Mouse (Mus musculus) layer of hippocampus, postnatal 14 days (tissue): ENCODE results near the gene Slc46a2. TPM values are rescaled to one million over a fixed set of nuclear protein-coding genes. Genes with fewer than 3 reads are reported as not detected.

Experiments used
- DNase-seq, 2 experiments: peaks; one replicate each; pipeline ENCODE4 v3.0.0; 2021 to 2022; ENCODE audit warnings: low spot score in 2 of 2, mixed read lengths in 1 of 2
- total RNA-seq, 2 experiments: library from RNA; stranded (reverse); gene quantifications; 2 replicates each; pipeline ENCODE4 v1.2.3; 2021

Gene Slc46a2
- total RNA-seq, 2 experiments from 2014 or later: not detected

DNA sequence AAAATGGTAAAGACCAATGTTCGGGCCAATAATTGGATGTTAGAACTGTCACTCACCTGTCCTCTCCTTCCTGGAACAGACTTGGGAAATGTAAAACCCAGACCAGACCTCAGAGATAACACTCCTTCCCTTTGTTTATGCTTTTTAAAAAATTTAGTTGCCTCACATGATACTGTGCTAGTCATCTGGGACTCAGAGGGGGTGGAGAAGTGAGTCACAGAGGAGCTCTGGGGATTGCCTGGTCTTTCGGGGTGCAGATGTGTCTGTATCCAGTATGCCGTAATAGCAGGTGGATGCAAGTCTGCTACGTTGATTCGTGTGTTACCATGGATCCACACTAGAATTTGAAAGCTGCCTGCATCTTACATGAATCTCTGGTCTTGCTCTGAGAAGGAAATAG, 22.1 kb downstream of the Slc46a2 start:
- no peak for DNase-seq

DNA sequence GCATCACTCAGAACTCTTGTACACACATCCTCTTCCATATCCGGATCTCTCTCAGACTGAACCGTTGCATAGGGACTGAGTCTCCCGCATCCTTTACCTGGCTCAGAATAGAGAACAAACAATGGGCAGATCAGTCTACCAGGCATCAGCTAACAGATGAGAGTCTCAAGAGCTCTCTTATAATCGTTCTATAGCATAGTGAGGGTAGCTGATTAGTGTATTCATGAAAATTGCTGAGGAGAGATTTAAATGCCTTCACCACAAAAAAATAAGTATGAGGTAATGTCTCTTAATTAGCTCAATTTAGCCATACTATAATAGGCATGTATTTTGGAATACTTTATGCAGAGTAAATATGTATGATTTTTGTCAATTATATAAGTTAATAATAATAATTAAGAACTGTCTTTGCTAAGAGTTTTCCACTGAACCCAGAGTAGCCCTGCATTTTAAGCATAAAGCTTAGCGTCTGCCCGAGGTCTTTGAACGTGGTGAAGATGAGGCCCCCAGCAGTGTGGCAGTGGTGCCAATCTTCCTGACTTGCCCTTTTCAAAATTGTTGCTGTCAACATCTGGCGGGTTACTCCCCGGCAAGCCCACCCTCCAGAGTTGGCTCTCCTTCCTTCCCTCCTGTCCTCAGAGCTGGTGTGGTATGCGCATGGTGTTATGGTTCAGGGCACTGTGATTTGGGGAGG, 23.0 kb downstream of the Slc46a2 start:
- no peak for DNase-seq

DNA sequence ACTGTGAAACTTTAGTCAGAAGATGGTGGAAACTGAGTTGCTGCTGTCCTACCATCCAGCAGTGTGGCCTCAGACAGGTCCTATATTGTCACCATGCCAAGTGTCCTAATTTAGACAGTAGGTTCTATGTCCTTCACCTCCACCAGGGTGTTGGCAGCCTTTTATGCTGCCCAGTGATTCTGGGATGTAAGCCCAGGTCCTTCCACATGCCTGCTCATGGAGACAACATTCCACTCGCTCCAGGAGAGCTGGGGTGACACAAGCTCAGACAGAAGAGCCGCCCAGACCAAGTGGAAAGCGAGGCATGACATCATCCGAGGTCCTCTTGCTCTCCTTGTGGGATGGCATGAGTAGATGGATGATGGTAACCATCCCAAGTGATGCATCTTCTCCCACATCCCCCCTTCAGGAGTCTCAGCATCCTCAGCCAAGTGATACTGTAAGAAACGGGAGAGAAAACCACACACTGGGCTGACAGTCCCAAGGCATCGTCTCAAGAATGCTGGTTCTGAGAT, 24.7 kb downstream of the Slc46a2 start:
- no peak for DNase-seq

DNA sequence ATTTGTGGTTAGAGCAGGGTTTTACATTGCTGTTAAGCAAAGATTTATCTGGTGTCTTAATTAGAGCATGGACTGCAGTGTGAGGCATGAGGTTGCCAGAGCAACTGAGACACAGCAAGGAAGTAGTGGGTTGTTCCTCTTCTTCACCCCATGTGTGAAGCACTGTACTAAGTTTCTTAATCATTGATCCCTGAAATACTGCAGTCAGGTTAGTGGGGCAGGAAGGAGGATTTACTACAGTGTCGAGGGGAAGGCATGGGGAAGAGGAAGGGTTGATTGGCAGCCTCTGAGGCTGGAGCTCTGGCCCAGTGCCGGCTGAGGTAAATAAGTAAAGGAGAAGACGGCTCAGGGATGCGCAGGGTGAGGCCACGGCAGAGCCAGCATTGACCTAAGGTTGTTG, 26.8 kb downstream of the Slc46a2 start:
- DNase-seq: no peak

GRCm38 (mm10) chr4:59887011-59887410, 27.8 kb downstream of the Slc46a2 start:
- no peak for DNase-seq

DNA sequence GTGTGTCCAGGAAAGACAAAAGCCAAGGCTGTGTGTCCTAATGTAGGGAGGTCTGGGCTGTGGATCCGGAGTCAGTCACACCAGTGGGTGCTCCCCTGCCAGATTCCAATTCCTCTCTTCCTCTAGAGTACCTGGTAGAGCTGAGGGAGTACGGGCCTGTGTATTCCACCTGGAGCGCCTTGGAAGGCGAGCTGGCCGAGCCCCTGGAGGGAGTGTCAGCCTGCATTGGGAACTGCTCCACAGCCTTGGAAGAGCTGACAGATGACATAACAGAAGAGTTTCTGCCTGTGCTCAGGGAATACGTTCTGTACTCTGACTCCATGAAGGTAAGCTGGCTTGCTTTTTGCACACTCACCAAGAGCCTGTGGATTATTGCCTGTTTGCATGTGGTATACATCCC, 28.6 kb downstream of the Slc46a2 start:
- DNase-seq: no peak

DNA sequence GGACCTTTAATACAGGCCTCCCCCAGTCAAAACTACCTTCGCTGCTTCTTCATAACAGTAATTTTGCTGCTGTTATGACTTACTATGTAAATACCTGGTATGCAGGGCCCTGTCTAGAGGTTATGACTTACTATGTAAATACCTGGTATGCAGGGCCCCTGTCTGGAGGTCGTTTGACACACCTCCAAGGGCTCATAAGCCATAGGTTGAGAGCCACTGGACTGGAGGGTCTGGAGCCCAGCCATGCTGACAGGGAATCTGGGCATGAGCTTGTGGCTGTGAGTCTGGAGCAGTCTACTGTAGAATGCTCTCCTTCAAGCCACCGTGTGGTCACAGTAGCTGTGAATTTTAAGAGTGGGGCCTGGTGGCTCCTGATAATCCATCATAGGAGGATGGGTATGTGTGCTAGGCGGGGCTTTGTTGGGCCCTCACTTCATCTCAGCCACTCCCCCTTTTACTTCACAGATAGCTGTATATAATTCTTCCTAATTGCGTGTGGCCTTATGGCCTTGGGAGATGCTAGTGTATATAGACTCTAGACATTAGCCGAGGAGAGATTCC, 30.6 kb downstream of the Slc46a2 start:
- DNase-seq: no peak

DNA sequence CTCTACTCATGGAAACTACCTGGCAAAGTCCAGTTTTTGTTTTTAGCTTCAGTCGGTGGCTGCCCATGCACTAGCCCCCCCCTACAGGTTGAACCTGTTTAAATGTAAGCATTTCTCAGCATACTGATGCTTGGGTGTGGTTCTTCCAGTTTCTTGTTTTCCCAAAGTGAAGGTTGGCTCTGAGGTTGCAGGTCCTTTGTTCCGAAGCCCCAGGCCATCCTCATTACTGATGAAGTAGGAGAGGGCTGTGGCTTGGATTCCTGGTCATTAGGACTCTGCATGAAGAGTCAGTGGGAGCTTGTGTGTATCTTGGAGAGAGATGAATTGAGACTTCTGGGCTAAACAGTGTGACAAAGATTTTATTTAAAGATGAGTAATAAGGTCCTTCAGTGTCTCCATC, 33.6 kb downstream of the Slc46a2 start:
- no peak for DNase-seq

DNA sequence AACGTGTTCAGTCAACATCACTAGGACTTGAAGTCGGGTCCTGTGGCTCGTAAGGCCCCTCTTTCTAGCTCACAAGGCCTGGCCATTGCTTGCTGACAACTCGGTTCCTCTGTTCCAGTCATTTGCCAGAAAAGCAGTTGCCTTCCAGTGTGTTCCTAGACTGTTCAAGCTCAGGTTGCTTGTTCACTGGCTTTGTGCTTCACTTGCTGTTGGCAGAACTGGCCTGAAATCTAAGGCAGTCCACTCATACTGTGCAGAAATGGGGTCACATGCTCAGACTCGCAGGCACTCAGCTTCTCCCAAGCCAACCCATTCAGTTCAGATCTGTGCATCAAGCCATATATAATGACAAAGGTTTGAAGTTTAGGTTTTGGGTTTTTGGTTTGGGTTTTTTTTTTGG, 34.1 kb downstream of the Slc46a2 start:
- no peak for DNase-seq

DNA sequence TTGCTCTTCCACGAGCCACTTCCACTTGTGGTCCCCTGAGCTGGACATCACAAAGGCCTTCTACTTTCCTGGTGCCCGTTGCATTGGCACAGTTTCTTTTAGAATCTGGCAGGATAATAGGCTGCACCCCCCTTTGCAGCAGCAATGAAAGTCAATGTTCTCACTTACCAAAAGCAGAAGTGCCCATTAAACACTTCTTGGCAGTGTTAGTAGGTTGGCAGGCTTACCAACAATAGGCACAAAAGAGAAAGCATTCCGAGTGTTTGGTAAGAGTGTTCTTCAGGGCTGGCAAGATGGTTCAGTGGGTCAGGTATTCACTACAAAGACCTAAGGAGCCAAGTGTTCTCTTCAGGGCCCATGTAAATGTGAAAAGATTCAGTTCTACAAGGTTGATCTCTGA, 35.4 kb downstream of the Slc46a2 start:
- peak in 1 of 2 experiments; percentile 59 for DNase-seq

GRCm38 (mm10) chr4:59878595-59878994, 36.3 kb downstream of the Slc46a2 start:
- no peak for DNase-seq

DNA sequence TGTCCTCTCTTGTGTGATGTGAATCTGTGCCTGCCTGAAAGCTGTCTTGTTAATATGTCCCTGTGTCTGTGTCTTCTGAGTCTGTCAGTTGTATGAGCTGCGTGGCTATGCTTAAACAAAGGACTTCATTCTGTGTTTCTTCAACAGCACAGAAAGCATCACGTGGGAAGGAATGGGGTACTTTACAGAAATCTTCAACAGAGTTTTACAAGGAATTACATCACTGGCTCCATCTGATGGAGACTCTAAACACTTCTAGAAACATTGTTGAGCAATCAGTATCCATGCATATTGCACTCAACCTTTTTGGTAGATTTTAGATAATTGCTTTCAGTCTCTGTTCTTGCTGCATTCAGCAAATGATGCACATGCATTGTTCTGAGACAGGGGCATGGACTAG, 37.8 kb downstream of the Slc46a2 start:
- peak in 1 of 2 experiments; percentile 39 for DNase-seq

DNA sequence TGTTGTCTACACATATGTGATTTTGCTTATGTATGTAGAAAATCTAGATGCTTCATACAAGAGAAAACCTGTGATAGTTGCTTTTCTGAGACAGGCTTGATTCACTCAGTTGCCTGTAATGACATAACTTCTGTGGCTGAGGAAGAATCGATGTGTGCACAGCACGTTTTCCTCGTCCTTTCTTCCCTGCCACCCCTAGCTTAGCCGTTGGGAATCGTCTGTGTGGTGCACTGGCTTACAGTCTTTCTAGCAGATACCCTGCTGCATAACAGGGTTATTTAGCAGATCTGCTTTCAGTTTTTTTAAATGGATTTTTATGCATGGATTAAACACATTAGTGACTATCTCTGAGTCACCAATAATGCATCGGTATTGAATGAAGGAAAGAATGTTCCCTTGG, 38.3 kb downstream of the Slc46a2 start:
- peak in 1 of 2 experiments; percentile 26 for DNase-seq

DNA sequence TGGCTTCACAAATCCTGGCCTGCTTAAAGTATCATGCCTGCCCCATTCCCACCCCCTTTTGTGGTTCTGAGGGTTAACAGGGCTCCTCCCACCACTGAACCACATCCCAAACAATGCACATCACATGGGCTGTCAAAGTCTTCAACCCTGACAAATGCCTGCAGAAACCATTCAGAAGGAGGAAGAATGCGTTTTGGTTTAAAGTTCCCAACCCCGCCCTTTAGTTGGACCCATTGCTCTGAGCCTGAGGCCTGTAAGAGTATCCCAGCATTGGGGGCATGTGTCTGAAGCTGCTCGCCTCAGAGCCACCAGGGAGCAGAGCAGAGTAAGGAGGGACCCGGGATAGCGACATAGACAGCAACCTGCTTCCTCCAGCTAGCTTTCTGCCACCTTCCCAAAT, 41.0 kb downstream of the Slc46a2 start:
- no peak for DNase-seq

GRCm38 (mm10) chr4:59873240-59873639, 41.6 kb downstream of the Slc46a2 start:
- no peak for DNase-seq

DNA sequence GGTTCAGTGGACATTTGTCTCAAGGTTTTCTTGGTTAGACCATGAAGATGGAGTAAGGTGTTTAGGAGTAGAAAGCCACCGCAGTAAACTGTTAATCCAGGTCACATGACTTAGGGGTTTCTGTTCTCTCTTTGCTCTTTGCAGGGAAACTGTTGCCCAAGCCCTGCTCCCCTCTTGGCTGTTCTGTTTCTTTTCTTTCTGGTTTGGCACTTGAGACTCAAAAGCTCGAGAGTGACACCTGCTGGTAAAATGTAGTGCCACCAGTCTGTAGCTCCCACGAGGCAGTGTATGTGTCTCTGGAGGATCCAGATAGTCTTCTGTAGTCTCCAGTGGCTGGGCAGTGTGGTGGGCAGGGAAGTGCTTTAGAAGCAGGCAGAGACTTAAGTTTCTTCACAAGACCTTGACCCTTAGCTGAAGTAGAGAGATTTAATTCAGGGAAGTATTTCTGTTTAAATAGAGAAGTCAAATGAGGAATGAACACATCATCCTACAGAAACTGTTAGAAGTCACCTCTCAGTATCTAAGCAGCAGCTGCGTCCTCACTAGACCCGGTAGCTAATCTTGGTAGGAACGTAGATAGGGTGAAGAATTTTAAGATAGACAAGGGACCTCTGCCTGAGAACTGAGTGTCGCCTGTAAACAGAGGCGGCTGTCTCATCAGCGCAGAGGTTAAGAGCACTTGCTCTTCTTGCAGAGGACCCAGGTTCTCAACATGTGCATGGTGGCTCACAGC, 43.8 kb downstream of the Slc46a2 start:
- peak; percentile 83 to 92 for DNase-seq

GRCm38 (mm10) chr4:59870433-59870832, 44.4 kb downstream of the Slc46a2 start:
- DNase-seq: no peak

DNA sequence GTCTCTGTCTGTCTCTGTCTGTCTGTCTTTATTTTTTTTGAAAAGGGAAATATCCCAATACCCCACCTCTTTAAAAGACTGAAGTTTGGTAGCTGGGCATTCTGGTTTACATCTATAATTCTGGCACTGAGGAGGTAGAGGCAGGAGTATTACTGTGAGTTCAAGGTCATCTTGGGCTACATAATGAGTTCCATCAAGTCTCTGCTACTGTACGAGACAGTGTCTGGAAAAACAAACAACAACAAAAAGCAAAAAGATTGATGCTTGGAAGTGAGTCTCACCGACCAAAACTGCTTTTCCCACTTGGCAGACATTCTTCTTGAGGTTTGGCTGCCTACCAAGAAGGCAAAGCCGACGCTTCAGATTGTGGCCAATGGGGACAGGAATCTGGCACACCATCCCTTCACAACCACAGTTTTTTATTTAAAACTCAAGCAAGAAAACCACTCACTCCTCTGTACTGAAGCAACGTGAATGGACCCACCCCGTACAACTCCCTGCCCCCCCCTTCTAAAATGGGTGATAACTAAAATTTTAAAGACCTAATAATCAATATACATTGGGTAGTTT, 45.3 kb downstream of the Slc46a2 start:
- DNase-seq: peak in 1 of 2 experiments; percentile 65

GRCm38 (mm10) chr4:59868086-59868485, 46.8 kb downstream of the Slc46a2 start:
- no peak for DNase-seq

DNA sequence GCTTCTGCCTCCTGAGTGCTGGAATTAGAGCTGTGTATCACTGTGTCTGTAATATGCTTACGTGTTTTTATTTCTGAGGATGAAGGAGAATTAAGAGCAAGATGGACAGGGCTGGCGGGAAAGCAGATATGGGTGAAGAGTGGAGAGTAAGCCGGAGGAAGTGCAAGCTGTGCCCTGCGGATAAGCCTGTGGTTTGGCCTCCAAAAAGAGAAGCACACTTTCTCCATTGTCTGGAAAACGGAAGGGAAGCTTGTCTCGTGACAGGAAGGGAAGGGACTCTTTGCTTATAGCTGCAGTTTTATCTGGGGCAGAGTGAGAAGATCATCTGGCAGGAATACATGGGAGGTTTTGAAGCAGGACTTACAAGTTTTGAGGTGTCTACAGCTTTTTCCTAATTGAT, 51.0 kb downstream of the Slc46a2 start:
- no peak for DNase-seq

DNA sequence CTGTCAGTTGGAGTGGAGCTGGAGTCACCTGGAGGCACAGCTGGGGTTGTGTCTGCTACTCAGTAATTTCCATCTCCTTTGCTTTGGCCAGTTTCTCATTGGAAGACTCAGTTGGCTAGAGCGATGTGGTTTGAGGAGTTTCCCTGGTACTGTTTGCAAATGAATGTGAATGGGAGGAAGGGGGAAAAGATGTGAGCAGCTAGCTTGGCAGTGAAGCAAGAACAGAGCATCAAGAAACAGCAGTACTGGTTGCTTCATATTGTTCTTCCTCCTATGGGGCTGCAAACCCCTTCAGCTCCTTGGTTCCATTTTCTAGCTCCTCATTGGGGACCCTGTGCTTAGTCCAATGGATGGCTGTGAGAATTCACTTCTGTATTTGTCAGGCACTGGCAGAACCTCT, 52.5 kb downstream of the Slc46a2 start:
- DNase-seq: no peak

DNA sequence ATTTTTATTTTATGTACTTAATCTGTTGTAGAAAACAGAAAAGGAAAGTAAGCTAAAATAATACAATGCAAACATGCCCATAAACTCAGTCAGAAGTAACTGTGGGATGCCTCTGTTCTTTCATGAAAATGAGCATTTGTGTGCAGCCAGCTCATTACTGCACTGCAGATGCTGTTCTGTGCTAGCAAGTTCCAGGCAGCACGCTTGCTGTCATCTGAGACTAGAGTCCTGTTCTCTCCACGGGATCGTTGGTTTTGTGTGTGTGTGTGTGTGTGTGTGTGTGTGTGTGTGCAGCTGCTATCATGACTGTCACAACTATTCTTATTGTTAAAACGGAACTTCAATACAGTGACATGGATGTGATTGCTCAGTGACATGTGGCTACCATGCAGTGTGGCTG, 53.0 kb downstream of the Slc46a2 start:
- peak in 1 of 2 experiments; percentile 70 for DNase-seq
